Mouse (Mus musculus) CD4-positive, CD25-positive, alpha-beta regulatory T cell, adult 2 months (primary cell): ENCODE results near the gene Spag16.
"Not testable (repeated sequence)": the region's sequence is repeated elsewhere in the genome, so short reads cannot be mapped to it uniquely, and the experiment has no call there.

Source experiments
- DNase-seq: peaks from one replicate; pipeline ENCODE4 v3.0.0-alpha.2; 2012; ENCODE audit warnings: low read depth, low spot score

Spag16 gene

DNA sequence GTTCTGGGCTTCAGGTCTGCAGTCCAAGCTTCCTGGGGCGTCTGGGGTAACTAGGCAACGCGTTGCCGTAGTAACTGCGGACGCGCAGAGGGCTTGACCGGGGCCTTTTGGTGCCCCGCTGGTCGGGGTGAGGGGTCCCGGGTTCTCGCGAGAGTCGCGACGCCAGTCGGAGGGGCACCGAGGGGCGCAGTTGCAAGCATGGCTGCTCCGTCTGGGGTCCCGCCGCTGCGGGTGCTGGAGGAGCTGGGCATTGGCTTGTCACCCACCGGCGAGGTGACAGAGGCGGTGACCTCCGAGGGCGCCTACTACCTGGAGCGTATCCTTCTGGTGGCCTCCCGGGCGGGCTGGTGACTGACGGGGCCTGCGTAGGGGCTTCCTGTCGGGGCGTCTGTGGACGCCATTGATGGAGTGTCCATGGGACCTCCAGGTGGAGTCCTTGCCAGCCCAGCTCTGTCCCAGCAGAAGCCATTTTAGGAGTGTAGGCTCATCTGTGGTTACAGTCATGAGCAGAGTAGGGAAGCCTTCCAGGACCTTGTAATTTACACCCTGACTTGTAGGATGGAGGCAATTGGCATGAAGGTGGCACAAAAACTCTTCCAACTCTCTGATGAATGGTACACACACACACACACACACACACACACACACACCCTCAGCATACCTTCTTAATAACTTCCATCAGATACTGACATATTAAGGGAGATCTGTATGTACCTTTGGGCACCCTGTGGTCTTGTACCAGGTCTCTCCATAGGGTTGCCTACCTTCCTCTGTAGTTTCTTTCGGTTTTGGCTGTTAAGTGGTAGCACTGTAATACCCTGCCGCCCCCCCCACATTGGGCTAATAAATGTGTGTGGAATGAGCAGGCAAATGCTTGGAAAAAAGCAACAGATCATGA, at the start of gene Spag16:
TSS of gene Spag16 (plus strand) at position 165 of the 898 bp plus-strand sequence.
- peak; percentile 5 for DNase-seq

GRCm38 (mm10) chr1:69785129-69785528, 41.6 kb upstream of the Spag16 start:
- DNase-seq: peak; percentile 87

DNA sequence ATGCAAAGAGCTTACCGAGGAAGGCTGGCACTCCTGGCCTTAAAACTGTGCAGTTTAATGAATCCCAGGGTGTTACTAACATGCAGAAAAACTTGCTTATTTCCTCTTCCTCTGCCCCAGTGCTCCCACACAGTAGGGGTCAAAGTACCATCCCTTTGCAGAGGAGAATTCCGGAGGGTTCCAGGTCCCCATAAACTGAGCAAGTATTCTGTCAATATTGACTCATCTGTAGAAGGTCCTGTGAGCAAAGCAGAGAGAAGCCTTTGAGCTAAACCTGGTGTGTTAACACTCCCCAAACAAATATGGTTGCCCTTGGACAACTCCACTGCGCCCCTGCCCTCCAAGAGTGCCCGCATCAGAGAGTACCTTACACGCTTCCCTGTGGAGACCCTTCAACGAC, 40.1 kb upstream of the Spag16 start:
- no peak for DNase-seq

DNA sequence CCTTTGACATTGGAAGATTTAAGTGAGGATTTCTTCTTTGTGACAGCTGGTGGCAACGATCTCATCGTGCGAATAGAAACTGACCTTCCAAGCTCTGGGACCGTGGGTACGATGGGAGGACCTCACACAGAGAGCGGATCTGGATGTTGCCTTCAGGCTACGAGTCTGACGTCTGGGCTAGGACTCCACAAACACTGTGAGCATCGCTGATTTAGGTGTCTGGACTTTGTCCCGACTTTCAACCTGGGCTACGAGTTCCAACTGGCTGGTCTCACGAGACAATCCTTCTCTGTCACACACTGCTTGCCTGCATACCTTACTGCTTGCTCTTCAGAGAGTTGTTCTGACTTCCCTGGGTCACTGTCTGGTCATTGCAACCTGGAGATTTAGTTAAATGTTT, 39.4 kb upstream of the Spag16 start:
- no peak for DNase-seq

- DNase-seq: peak; percentile 85
Observed at GRCm38 (mm10) chr1:69790337-69791250, 36.2 kb upstream of the Spag16 start.

GRCm38 (mm10) chr1:69798948-69799565, 27.7 kb upstream of the Spag16 start:
- DNase-seq: no peak

DNA sequence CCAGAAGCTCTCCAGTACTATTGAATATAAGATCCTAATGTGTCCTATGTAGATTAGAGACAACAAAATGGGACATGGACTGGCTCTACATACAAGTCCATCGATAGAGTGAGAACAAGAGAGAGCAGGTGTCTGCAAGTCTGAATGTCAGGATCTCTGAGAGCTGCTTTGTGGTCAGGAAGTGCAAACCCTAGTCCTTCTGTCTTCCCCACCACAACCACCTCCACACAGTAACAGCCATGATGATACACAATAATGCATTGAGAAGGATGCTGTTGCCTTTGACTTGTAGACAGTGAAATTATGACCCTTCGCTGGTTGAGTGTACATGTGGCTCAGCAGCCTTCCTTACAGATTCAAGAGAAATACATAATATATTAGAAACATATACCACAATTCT, 16.6 kb upstream of the Spag16 start:
- DNase-seq: peak; percentile 46

GRCm38 (mm10) chr1:69825635-69826034, 1.1 kb upstream of the Spag16 start:
- not testable (repeated sequence) for DNase-seq

DNA sequence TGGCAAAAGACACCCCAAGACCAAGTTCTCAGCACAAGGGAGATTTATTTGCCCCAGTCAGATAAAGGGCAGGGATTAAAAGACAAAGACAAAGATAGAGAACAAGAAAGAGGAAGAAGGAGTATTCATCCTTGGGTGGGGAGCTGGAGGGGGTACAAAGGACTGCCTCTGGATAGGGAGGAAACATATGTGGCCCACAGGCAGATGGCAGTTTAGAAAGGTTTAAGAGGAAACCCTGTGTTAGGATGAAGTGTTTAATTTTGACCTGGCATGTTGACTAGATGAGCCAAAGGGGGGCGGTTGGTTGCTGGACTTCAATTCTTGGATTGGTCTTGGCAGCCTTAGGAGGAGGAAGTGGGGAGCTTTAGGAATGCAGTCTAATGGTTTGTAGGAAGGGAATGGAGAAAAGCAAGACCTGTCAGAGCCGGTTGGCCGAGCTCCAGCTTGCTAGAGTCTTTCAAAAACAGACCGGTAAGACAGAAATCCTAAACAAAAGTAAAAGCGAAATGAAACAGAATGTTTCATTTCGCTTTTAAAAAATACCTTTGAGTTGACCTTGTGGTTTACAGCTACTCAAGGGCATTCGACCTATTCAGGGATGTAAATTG, 2.2 kb downstream of the Spag16 start:
- DNase-seq: no peak

- DNase-seq: no peak
Observed at GRCm38 (mm10) chr1:69830586-69830985, 3.8 kb downstream of the Spag16 start.

GRCm38 (mm10) chr1:69831002-69831401, 4.2 kb downstream of the Spag16 start:
- peak; percentile 34 for DNase-seq

DNA sequence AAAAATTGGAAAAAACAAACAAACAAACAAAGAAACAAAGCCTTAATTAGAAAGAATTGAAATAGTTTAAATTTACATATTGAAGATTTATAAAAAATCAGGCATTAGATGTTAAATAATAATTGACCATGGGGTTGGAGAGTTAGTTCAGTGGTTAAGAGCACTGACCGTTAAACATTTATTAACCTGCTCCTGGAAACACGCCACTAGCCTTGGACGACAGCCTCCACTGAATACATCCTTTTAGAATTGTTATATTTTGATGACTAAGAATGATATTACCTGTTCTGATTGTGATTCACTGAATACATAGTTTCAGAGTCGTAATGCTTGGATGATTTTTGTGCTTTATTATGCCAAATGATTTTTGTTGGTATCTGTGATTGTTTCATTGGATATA, 6.7 kb downstream of the Spag16 start:
- not testable (repeated sequence) for DNase-seq

- no peak for DNase-seq
Observed at GRCm38 (mm10) chr1:69853436-69853835, 26.7 kb downstream of the Spag16 start.

GRCm38 (mm10) chr1:69867776-69868175, 41.0 kb downstream of the Spag16 start:
- DNase-seq: no peak

DNA sequence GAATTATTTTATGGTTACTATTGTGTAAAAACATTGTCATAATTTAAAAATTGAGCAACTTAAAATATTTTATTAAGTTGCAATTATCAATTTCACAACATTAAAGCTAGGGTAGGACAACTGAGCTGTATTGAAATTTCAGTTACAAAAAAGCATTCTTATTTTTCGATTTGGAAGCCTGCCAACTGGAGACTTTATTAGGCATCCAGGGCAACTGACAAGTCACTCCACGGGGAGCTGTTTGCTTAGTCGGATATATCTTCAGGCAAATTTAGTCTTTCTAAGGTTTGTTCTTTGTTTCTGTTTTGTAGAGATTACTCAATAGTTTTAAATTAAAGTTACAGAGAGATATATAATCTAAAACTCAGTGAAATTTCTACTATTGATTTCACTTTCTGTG, 129.8 kb downstream of the Spag16 start:
- no peak for DNase-seq

DNA sequence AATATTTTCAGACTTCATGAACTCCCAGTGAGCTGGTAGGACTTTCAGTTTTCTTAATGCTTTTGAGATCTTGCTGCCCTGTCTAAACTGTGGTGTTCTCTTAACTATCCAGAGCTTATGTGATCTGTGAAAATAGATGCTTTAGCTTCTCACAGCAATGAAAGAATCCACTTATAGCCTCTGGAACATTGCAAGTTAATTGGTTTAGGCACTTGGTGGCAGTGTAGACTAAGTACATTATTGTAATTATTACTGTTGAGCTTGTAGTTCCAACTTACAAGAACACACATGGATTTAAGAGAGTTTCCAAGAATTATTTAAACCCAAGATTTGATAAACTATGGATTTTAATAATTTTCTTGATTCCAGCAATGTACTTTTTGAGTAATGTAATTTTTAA, 170.1 kb downstream of the Spag16 start:
- no peak for DNase-seq

GRCm38 (mm10) chr1:70012991-70013390, 186.2 kb downstream of the Spag16 start:
- no peak for DNase-seq

GRCm38 (mm10) chr1:70037384-70037783, 210.6 kb downstream of the Spag16 start:
- no peak for DNase-seq

DNA sequence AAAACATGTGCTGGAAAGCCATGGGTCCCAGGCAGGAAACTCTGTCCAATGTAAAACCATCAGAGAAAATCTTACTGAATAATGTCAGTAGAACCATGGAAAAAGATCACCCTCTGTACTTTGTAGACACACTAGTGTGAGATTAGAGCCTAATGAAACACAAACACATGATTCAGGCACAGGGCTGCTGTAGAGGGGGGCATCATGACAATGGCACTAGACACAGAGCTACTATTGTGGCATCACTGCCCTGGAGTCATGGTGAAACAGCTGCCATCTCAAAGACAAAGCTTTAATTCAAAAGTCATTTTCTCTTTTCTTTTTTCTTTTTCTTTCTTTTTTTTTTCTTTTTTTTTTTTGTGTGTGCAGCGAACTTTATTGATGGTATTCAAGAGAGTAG, 240.6 kb downstream of the Spag16 start:
- DNase-seq: no peak

DNA sequence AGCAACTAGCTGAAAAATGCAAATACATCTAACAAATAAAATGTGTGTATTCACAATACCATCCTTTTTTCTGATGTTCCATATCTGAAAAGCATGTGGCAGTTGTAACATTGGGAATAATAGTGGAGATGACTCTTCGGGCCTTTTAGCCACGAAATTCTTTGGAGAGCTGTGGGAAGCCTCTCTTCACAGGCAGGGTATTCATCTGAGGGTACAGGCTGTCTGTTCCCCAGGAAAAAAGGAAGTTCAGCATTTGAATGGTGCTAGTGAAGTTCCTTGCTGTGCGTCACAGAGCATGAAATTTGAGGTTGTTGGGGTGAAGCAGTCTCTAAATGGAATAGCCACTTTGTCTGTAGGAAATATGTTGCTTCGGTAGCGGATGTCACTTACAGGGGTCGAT, 246.7 kb downstream of the Spag16 start:
- DNase-seq: no peak

GRCm38 (mm10) chr1:70078806-70079205, 252.0 kb downstream of the Spag16 start:
- no peak for DNase-seq
